Comparison of ENCODE assay signal across 10 mouse cellular contexts in the genomic region with DNA sequence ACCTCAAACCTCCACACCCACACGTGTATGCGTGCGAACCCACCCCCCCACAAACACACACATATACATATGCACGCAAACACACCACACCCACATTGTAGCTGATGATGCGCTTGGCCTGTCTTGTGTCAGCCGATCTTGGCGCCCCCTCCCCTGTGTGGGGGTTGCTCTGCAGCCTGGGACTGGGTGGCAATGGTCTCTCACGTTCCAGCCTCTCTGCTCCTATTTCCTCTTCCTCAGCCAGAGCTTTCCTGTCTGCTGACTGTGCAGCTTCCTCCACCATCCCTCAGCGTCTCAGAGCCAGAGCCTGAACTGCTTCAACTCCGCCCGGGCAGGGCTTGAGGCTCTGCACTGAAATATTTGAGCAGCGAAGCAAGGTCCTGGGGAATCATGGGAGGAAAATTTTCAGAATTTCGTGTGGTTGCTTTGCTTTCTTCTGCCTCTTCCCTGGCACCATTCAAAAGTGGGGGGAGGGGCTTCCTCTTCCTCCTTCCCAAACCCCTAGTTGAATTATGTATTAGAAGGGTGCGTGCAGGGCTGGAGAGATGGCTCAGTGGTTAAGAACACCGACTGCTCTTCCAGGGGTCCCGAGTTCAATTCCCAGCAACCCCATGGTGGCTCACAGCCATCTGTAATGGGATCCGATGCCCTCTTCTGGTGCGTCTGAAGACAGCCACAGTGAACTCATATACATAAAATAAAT. TPM values are rescaled to one million over a fixed set of nuclear protein-coding genes. Genes with fewer than 3 reads are reported as not detected.
DNase-seq lines count a peak whose midpoint lies in the region; ATAC-seq and TF ChIP-seq lines count a peak whose summit lies in the region.
"Had no signal": no experiment of that assay in that cellular context is flagged by ENCODE, and none has a peak within 500 bp of the region (broad histone marks: within the 10 kb centered on the region; RNA-seq: fewer than 3 reads in every experiment).

No protein-coding gene starts in this region.

- 0 out of 2 replicates have a peak, but pooled peaks have one; percentile 33 for ATAC-seq in heart, embryonic 12.5 days (ENCODE audit: insufficient number of reproducible peaks, low FRiP score)
- peak; percentile 44; the same call in 1 of the 2 replicates for ATAC-seq in liver, embryonic 11.5 days (replicated peaks; ENCODE audit: low FRiP score)

- no peak overlapping the region for H3K4me2 ChIP-seq in heart, embryonic 12.5 days
- H3K4me2 ChIP-seq in liver, embryonic 11.5 days, result peak overlapping the region; percentile 38
- H3K4me2 ChIP-seq: neural tube, embryonic 15.5 days had no signal

- H3K9me3 ChIP-seq in heart, embryonic 12.5 days (replicated peaks), result no peaks in the 10 kb centered on the region
- H3K9me3 ChIP-seq in liver, embryonic 11.5 days (ENCODE audit: control insufficient read depth, low read length), result no peaks in the 10 kb centered on the region
- H3K9me3 ChIP-seq: neural tube, embryonic 15.5 days had no signal

- no peaks in the 10 kb centered on the region for H3K36me3 ChIP-seq in heart, embryonic 12.5 days
- H3K36me3 ChIP-seq in liver, embryonic 11.5 days (ENCODE audit: control insufficient read depth, insufficient read depth, low read length), result no peaks in the 10 kb centered on the region
- H3K36me3 ChIP-seq: neural tube, embryonic 15.5 days had no signal

- no peak for TF ChIP-seq POLR2A in cerebellum, adult 2 months (IDR thresholded peaks at IDR 0.05; ENCODE audit: borderline replicate concordance, insufficient read depth, low read length)

- WGBS in heart, embryonic 12.5 days, result 68% methylated on average over 18 of the region's 18 CpGs
- WGBS in liver, embryonic 11.5 days, result 50% methylated on average over 18 of the region's 18 CpGs
- WGBS in cerebellum, adult 2 months, result 81% methylated on average over 18 of the region's 18 CpGs

- TF ChIP-seq CTCF in cerebellum, adult 2 months (IDR thresholded peaks at IDR 0.05; ENCODE audit: borderline replicate concordance, insufficient read depth, low read depth, low read length), result no peak

- H3K9ac ChIP-seq in heart, embryonic 12.5 days, result no peak overlapping the region
- no peak overlapping the region for H3K9ac ChIP-seq in liver, embryonic 11.5 days (ENCODE audit: low read depth, low read length)
- H3K9ac ChIP-seq: neural tube, embryonic 15.5 days had no signal

- H3K27ac ChIP-seq in heart, embryonic 12.5 days (ENCODE audit: poor library complexity, severe bottlenecking), result 0 out of 2 replicates have a peak overlapping the region, but pooled peaks have one; percentile 15
- peak overlapping the region; percentile 8; the same call in 1 of the 2 replicates for H3K27ac ChIP-seq in liver, embryonic 11.5 days (ENCODE audit: low read depth, low read length)
- H3K27ac ChIP-seq in cerebellum, adult 2 months (ENCODE audit: insufficient read depth, low read length), result no peak overlapping the region
- H3K27ac ChIP-seq: neural tube, embryonic 15.5 days had no signal

- H3K4me1 ChIP-seq in heart, embryonic 12.5 days (replicated peaks), result 0 out of 2 replicates have a peak, but pooled peaks cover 4% of the 10 kb centered on the region
- 0 out of 2 replicates have a peak, but pooled peaks cover 5% of the 10 kb centered on the region for H3K4me1 ChIP-seq in liver, embryonic 11.5 days (replicated peaks; ENCODE audit: control insufficient read depth, insufficient read depth, low read length)
- no peaks in the 10 kb centered on the region for H3K4me1 ChIP-seq in cerebellum, adult 2 months (ENCODE audit: control insufficient read depth, insufficient read depth, low read length)
- H3K4me1 ChIP-seq: neural tube, embryonic 15.5 days had no signal

- no peaks in the 10 kb centered on the region for H3K27me3 ChIP-seq in heart, embryonic 12.5 days (replicated peaks)
- no peaks in the 10 kb centered on the region for H3K27me3 ChIP-seq in liver, embryonic 11.5 days (replicated peaks; ENCODE audit: control insufficient read depth, insufficient read depth, low read length)
- no peaks in the 10 kb centered on the region for H3K27me3 ChIP-seq in cerebellum, adult 2 months (ENCODE audit: control insufficient read depth, insufficient read depth, low read length)
- H3K27me3 ChIP-seq: neural tube, embryonic 15.5 days had no signal

- H3K4me3 ChIP-seq in heart, embryonic 12.5 days, result no peak overlapping the region
- no peak overlapping the region for H3K4me3 ChIP-seq in liver, embryonic 11.5 days (ENCODE audit: low read depth, low read length)
- no peak overlapping the region for H3K4me3 ChIP-seq in cerebellum, adult 2 months (replicated peaks; ENCODE audit: insufficient read depth, low read depth, low read length)
- H3K4me3 ChIP-seq: erythroblast, embryonic 14.5 days; neural tube, embryonic 15.5 days had no signal

- peak; percentile 23 for DNase-seq in thymus, postnatal 14 days
- DNase-seq in thymus, postnatal 0 days (ENCODE audit: low spot score), result no peak
- DNase-seq in liver, embryonic 11.5 days (ENCODE audit: low spot score), result no peak
- DNase-seq in cerebellum, adult 2 months, result no peak
- no peak for DNase-seq in urinary bladder, adult 2 months (ENCODE audit: low spot score)
- DNase-seq in spleen, adult 18-20 months, result no peak
- DNase-seq: adrenal gland, adult 2 months had no signal

RNA-seq across cellular contexts. Expression of a gene that starts 28.1 kb away (rescaled TPM):
- polyA plus RNA-seq in thymus, postnatal 0 days (2015; fragmentation: Nextera tagmentation; extraction: Ambion mirVana), result 124 and 130 TPM in 2 replicates
- polyA plus RNA-seq in heart, embryonic 12.5 days (2016; fragmentation: Nextera tagmentation; extraction: Ambion mirVana), result 157 and 165 TPM in 2 replicates
- polyA plus RNA-seq in liver, embryonic 11.5 days (2014; fragmentation: Nextera tagmentation; extraction: Ambion mirVana), result 108 and 115 TPM in 2 replicates
- polyA plus RNA-seq in cerebellum, adult 2 months (2012; rRNA removed), result 154 and 157 TPM in 2 replicates
- 152 and 161 TPM in 2 replicates for polyA plus RNA-seq in urinary bladder, adult 2 months (2012; rRNA removed)
